Mouse (Mus musculus): ENCODE results near the gene Nat10.

Nat10 gene

GRCm38 (mm10) chr2:103760906-103761716 lies at the start of gene Nat10:
Gene Nat10 (minus strand): TSS chr2:103761270.
- DNase-seq (ENCODE audit: low read depth, low spot score): peak; percentile 99

GRCm38 (mm10) chr2:103810412-103810811 lies 49.3 kb upstream of the Nat10 start:
- DNase-seq (ENCODE audit: low read depth, low spot score): no peak

GRCm38 (mm10) chr2:103808466-103808865 lies 47.4 kb upstream of the Nat10 start:
- no peak for DNase-seq (ENCODE audit: low read depth, low spot score)

DNA sequence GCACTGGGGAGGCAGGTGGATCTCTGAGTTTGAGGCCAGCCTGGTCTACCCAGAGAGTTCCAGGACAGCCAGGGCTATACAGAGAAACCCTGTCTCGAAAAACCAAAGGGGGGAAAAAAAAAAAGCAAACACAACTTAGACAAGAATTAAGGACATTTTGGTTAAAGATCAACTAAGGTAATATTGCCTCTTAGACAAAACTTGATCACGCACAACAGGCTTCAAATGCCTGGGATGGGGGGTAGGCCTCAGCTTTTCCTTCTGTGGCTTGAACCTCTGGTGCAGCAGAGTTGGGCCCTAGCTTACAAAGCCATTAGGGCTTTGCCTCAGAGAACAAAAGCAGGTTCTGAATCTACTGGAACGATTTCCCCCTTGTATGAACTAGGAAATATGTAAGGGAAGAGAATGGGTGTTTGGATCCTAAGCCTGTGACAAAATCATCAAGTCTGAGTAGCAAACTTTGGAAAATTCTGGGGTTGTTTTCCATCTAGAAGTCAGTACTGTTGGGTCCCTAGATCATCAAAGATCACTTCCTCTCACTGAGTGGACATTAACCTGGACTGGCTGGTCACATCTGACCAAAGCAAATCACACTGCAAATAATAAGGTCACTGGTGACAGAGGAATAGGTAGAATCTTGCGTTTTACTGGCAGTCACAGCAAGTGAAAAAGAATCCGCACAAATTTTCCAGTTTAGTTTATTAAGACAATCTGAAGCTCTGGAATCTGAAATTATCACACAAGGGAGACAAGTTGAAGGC lies 42.9 kb upstream of the Nat10 start:
- DNase-seq (ENCODE audit: low read depth, low spot score): no peak

GRCm38 (mm10) chr2:103802422-103802821 lies 41.4 kb upstream of the Nat10 start:
- DNase-seq (ENCODE audit: low read depth, low spot score): no peak

GRCm38 (mm10) chr2:103797491-103798009 lies 36.5 kb upstream of the Nat10 start, which contains the start of gene Caprin1:
Gene Caprin1 (minus strand): TSS chr2:103797649.
- DNase-seq (ENCODE audit: low read depth, low spot score): peak; percentile 98

DNA sequence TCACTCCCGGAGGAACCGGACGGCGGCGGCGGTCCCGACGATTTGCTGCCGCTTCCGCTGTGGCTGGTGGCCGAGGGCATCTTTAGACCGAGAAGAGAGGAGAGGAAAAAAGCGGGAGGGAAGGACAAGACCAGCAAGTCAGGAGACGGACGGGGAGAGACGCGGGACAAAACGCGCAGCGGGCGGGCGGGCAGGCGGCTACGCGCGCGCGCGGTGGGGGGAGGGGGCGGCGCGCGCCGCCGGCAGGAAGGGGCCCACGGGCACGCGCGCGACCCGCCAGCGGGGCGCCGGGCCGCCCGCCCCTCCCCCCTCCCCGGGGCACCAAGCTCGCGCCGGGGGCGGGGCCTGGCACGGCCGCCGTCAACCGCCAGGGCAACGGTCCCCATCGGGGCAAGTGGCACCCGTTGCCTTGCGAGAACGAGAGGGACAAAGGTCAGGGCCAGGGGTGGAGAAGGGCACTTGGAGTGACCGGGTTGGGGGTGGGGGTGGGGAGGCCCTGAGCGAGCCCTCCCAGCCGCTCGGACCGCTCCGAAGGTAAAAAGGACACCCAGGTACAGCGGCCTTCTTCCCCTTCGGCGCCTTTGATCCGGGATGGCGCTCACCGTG lies 35.9 kb upstream of the Nat10 start:
- DNase-seq (ENCODE audit: low read depth, low spot score): peak; percentile 88

DNA sequence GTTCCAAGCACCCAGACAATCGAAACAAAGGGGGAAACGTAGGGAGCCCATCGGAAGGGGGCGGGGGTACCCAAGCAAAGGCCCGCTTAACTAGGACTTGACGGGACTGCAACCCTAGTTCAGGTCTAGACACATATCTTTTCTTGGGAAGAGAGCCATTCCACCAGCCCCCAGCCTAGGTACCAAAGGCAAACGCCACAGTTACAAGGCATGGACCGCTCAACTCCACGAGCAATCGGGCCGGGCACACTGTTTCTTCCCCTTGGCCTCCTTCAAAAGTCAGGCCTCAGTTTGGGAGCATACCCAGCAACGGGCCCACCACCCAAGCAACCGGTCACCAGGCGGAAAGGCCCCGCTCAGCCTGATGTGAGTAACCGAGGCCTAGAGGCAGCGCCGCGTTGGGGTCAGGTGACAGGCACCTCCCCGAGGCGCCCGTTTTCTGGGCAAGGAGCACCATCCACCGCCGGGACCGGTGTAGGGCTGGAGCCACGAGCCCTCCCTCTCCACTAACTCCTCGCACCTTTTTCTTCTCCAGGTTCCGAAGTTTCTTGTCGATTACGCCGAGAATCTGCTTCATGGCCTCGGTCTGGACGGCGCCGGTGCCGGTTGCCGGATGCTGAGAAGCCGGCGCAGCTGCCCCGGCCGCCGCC lies 35.3 kb upstream of the Nat10 start:
- no peak for DNase-seq (ENCODE audit: low read depth, low spot score)

DNA sequence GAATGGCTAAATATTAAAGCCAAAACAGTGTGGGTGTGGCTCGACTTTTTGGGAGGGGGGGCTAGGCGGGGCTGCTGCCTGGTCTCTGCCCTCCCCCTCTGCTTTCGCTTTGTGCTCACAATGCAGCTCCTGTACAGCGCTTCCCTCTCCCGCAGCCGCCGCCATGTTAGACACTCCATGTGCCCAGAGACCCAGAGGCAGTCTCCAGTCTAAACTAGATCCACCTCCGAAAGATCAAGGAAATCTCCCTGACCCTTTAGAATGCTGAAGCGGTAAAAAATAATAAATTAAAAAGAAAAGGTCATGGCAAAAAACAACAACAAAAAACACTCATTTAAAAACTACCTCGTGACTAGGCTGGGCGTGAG lies 34.8 kb upstream of the Nat10 start:
- peak; percentile 90 for DNase-seq (ENCODE audit: low read depth, low spot score)

DNA sequence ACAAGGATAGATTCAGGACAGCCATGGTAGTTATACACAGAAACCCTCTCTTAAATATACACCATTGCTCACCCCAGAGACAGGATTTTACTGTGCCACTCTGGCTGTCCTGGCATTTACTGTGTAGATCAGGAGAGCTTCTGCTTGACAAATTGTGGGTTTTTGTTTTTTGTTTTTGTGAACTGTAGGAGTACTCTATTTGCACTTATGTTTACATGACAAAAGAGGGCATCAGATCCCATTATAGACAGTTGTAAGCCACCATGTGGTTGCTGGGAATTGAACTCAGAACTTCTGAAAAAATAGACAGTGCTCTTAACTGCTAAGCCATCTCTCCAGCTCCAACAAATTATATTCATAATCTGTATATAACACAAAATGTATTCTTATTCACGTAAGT lies 30.9 kb upstream of the Nat10 start:
- no peak for DNase-seq (ENCODE audit: low read depth, low spot score)

- peak; percentile 62 for DNase-seq (ENCODE audit: low read depth, low spot score)
These were observed 24.7 kb upstream of the Nat10 start for GRCm38 (mm10) chr2:103785735-103786134.

DNA sequence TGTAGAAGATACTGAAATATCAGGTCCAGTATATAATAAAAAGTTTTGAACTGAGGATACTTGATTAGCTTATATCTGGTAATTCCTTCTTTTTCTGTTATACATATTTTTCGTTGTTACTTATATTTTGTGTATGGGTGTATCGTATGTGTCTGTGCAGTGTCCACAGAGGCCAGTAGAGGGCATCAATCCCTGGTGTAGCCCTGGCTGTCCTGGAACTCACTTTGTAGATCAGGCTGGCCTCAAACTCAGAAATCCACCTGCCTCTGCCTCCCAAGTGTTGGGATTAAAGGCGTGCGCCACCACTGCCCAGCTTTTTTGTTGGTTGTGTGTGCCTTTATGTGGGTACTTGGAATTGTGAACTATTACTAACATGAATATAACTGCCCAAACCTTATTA lies 23.6 kb upstream of the Nat10 start:
- DNase-seq (ENCODE audit: low read depth, low spot score): no peak

- no peak for DNase-seq (ENCODE audit: low read depth, low spot score)
These were observed 1.4 kb upstream of the Nat10 start for GRCm38 (mm10) chr2:103762492-103762891.

- no peak for DNase-seq (ENCODE audit: low read depth, low spot score)
These were observed 923 bp upstream of the Nat10 start for GRCm38 (mm10) chr2:103761993-103762392.

DNA sequence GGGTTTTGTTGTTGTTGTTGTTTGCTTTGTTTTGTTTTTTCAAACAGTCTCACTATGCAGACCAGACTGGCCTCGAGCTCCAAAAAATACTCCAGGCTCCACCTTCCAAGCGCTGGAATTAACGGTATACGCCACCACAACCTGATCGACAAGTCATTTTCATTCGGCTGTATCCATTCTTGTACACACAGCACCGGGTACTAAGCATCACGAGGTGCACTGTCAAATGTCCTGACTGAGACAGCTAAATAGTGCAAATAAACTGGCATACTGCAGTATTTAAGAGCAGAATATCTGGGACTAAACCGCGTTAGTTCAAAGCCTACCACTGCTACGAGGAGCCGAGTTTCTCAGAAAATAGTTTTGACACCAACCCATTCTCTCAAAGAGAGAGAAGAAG lies 649 bp downstream of the Nat10 start:
- no peak for DNase-seq (ENCODE audit: low read depth, low spot score)

DNA sequence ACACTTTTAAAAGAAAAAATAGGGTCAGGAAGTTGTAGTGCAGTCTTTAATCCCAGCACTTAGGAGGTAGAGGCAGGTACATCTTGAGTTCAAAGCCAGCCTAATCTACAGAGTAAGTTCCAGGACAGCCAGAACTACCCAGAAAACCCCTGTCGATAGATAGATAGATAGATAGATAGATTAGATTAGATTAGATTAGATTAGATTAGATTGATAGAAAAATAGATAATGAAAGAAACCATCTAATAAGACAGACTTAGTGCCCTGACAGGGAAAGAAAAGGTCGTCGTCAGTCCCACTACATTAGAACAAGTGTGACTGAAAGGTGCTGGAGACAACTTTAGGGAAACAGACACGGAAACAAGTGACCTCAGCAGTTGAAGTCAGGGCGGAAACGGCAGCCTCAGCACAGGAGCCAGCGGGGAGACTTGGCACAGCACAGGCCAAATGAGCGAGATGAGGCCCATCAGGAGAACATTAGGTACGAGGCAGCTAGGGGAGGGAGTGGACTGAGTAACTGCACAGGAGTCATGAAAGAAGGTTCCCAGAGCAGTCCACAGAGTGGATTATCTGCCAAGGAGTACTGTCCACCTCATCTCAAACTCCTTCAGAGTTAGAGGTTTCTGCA lies 5.5 kb downstream of the Nat10 start:
- DNase-seq (ENCODE audit: low read depth, low spot score): no peak

DNA sequence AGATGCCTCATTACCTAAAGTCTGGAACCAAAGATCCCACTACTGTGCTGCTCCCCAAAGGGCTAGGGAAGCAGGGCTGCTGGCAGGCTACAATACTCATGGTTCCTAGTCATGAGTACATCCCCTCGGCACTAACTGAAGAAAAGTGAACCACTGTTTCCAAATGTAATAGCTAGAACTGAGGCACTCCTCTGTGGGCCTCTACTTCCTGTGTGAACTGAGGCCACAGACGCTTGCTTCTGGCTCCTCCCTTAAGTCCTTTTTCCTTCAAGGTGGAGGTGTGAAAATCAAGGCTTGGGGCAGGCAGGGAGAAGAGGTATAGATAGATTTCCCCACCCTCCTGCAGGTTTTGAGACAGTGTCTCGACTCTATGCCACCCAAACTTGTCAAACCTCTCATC lies 6.5 kb downstream of the Nat10 start:
- DNase-seq (ENCODE audit: low read depth, low spot score): no peak

- DNase-seq (ENCODE audit: low read depth, low spot score): no peak
These were observed 9.3 kb downstream of the Nat10 start for GRCm38 (mm10) chr2:103751771-103752170.

DNA sequence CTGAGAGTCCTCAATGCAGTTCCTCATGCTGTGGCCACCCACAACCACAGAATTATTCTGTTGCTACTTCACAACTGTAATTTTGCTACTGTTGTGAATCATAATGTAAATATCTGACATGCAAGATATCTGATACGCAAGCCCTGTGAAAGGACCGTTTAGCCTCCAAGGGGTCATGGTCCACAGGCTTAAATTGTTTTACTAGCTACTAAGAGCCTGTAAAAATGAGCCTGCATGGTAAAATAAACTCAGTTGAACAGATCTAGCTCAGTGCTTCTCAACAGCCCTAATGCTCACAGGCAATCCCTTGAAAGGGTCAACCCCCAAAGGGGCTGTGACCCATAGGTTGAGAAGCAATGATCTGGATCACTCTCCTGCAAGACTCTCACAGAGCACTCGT lies 12.0 kb downstream of the Nat10 start:
- no peak for DNase-seq (ENCODE audit: low read depth, low spot score)

DNA sequence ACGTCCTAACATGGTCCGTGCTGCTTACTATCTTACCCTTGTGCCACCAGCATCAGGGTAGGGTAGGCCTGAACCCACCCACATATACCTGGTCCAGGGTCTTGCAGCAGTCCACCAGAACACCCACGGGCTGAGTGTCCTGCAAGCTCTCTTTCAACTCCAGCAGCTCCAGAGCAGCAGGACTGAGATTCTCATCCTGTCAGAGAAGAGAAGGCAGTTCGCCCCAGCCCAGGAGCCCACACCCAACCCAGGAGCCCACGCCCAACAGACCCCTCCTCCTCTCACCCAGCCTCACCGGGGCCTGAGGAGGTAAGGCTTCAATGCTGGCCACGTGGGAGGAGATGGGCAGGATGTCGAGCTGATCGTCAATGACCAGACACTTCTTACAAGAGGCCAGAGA lies 13.2 kb downstream of the Nat10 start:
- DNase-seq (ENCODE audit: low read depth, low spot score): no peak

DNA sequence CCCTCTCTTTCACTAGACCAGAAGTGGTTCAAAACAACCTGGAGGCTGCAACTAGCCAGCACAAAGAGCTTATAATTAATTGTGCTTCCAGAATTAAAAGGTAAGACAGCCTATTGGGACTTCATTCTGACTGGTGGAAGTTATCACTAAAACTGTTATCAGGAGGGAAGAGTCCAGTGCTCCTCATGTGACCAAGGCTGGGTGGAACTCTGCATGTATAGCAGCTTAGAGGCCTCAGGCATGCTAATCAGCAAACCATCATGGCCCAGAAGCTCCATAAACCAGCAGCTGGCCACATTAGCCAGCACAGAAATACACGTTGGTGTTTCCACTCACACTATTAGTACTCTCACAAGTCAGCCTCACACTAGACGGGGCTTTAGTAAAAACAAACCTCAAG lies 14.3 kb downstream of the Nat10 start:
- DNase-seq (ENCODE audit: low read depth, low spot score): no peak
